11 mouse cellular contexts compared by ENCODE assay signal in the genomic region with DNA sequence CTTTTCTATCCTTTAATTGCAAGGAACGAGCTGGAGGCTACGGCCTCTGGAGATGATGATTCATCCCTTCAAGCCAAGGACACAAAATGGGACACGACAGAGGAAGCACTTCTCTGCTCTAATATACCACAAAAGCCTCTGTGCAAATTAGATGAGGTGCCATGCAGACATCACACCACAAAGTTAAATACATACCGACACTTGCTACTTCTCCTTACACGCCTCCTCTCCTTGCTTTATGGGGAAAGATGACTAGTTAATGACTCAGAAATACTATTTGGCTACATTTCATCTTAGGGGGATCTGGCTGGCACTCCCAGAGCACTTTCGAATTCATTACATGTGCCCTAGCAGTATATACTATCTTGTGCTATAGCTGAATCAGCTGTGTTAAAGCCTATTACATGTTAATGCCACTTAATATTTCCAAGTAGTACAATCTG.
DNase-seq lines count a peak whose midpoint lies in the region; ATAC-seq lines count a peak whose summit lies in the region.
"Had no signal": no experiment of that assay in that cellular context is flagged by ENCODE, and none has a peak within 500 bp of the region (broad histone marks: within the 10 kb centered on the region; RNA-seq: fewer than 3 reads in every experiment).

No protein-coding gene starts in this region.

- ATAC-seq in frontal cortex, adult (ENCODE audit: low TSS enrichment): peak; percentile 79
- ATAC-seq in midbrain, embryonic 15.5 days (replicated peaks): peak; percentile 48; the same call in 1 of the 2 replicates
- no peak for ATAC-seq in midbrain, embryonic 11.5 days (ENCODE audit: low FRiP score)
- ATAC-seq: activated CD4-positive, CD25-positive, alpha-beta regulatory T cell, adult 4 months; liver, embryonic 12.5 days had no signal

- no peak for DNase-seq in frontal cortex, postnatal 10 days (ENCODE audit: low spot score in 2 of 2)
- DNase-seq in midbrain, embryonic 11.5 days (ENCODE audit: low spot score, missing footprints): no peak
- peak; percentile 48 for DNase-seq in MN1 (ENCODE audit: low spot score)
- no peak for DNase-seq in kidney, postnatal 4 days
- DNase-seq in urinary bladder, postnatal 25 days (ENCODE audit: low spot score): no peak

- H3K79me2 ChIP-seq in macrophage (ENCODE audit: inconsistent target): no peaks in the 10 kb centered on the region

- 0 out of 2 replicates have a peak, but pooled peaks cover 7% of the 10 kb centered on the region for H3K4me1 ChIP-seq in midbrain, embryonic 15.5 days
- H3K4me1 ChIP-seq in midbrain, embryonic 11.5 days (ENCODE audit: control insufficient read depth, insufficient read depth, low read length): no peaks in the 10 kb centered on the region
- H3K4me1 ChIP-seq: liver, embryonic 12.5 days had no signal

- H3K4me3 ChIP-seq in midbrain, embryonic 15.5 days: no peak overlapping the region
- no peak overlapping the region for H3K4me3 ChIP-seq in midbrain, embryonic 11.5 days (ENCODE audit: low read depth, low read length)
- no peak overlapping the region for H3K4me3 ChIP-seq in macrophage (ENCODE audit: inconsistent target)
- H3K4me3 ChIP-seq: embryonic facial prominence, embryonic 13.5 days; liver, embryonic 12.5 days had no signal

- no peaks in the 10 kb centered on the region for H3K27me3 ChIP-seq in midbrain, embryonic 15.5 days (replicated peaks)
- H3K27me3 ChIP-seq in midbrain, embryonic 11.5 days (ENCODE audit: control insufficient read depth, insufficient read depth, low read length): no peaks in the 10 kb centered on the region
- H3K27me3 ChIP-seq: embryonic facial prominence, embryonic 13.5 days; liver, embryonic 12.5 days had no signal

- H3K9me3 ChIP-seq in midbrain, embryonic 15.5 days: no peaks in the 10 kb centered on the region
- no peaks in the 10 kb centered on the region for H3K9me3 ChIP-seq in midbrain, embryonic 11.5 days (ENCODE audit: control insufficient read depth, low read length)
- H3K9me3 ChIP-seq: embryonic facial prominence, embryonic 13.5 days; liver, embryonic 12.5 days had no signal

- H3K9ac ChIP-seq in midbrain, embryonic 15.5 days: no peak overlapping the region
- no peak overlapping the region for H3K9ac ChIP-seq in midbrain, embryonic 11.5 days (ENCODE audit: low read length)
- H3K9ac ChIP-seq: embryonic facial prominence, embryonic 13.5 days; liver, embryonic 12.5 days had no signal

- H3K4me2 ChIP-seq in midbrain, embryonic 15.5 days: no peak overlapping the region
- H3K4me2 ChIP-seq in midbrain, embryonic 11.5 days: no peak overlapping the region
- H3K4me2 ChIP-seq: embryonic facial prominence, embryonic 13.5 days; liver, embryonic 12.5 days had no signal

- no peaks in the 10 kb centered on the region for H3K36me3 ChIP-seq in midbrain, embryonic 15.5 days (replicated peaks)
- no peaks in the 10 kb centered on the region for H3K36me3 ChIP-seq in midbrain, embryonic 11.5 days (ENCODE audit: control insufficient read depth, insufficient read depth, low read length)
- no peaks in the 10 kb centered on the region for H3K36me3 ChIP-seq in macrophage (ENCODE audit: inconsistent target)
- H3K36me3 ChIP-seq: liver, embryonic 12.5 days had no signal

- WGBS in midbrain, embryonic 15.5 days: 73% methylated on average over 6 of the region's 6 CpGs
- WGBS in midbrain, embryonic 11.5 days: 81% methylated on average over 6 of the region's 6 CpGs
- WGBS in macrophage (ENCODE audit: missing documents): 25% methylated on average over 6 of the region's 6 CpGs

- no peak overlapping the region for H3K27ac ChIP-seq in midbrain, embryonic 15.5 days
- no peak overlapping the region for H3K27ac ChIP-seq in midbrain, embryonic 11.5 days (ENCODE audit: low read depth, low read length)
- peak overlapping the region; percentile 45 for H3K27ac ChIP-seq in macrophage
- H3K27ac ChIP-seq: embryonic facial prominence, embryonic 13.5 days; liver, embryonic 12.5 days had no signal
